Mouse (Mus musculus): ENCODE measurements at regions not wholly inside any gene's neighbourhood (a gene's known extent, or its start where the extent isn't known, plus 50 kb on each side); places are given as distances from the start of the nearest gene placed in this dataset.

DNA sequence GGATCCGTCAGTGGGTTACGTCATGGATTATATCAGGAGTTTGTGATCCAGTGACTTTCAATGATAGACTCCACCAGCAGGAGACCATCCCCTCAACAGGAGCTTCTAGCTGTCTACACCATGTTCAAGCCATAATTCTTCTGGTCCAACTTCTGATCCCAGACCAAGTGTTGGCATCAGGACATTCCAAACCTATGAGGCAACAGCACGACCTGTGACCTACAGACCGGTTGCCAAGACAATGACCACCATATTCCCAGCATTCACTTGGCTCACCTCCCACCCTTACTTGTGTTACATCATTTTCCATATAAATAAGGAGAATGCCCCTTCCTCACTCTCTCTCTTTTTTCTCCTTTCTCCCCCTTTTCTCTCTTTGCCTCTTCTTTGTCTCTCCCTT is 113.6 kb downstream of the Bcl2l11 start:
- TF ChIP-seq CTCF (IDR thresholded peaks at IDR 0.05; ENCODE audit: low read depth) (no peak), EP300 (IDR thresholded peaks at IDR 0.05; ENCODE audit: low read depth) (no peak)
